In genomic region chr3:36460717-36461116, GRCm38 (mm10) we compare ENCODE assay signal across 19 mouse cellular contexts. TPM values are rescaled to one million over a fixed set of nuclear protein-coding genes. Genes with fewer than 3 reads are reported as not detected.
"Had no signal": no experiment of that assay in that cellular context is flagged by ENCODE, and none has a peak within 500 bp of the region (broad histone marks: within the 10 kb centered on the region; RNA-seq: fewer than 3 reads in every experiment).

No protein-coding gene starts in this region.

- H3K36me3 ChIP-seq: midbrain, embryonic 12.5 days; neural tube, embryonic 15.5 days had no signal

- H3K4me2 ChIP-seq: lung, embryonic 14.5 days; midbrain, embryonic 12.5 days; neural tube, embryonic 13.5 days; neural tube, embryonic 15.5 days had no signal

- H3K4me1 ChIP-seq: midbrain, embryonic 10.5 days; midbrain, embryonic 12.5 days; neural tube, embryonic 13.5 days; neural tube, embryonic 15.5 days had no signal

- H3K9me3 ChIP-seq: midbrain, embryonic 10.5 days; midbrain, embryonic 12.5 days; neural tube, embryonic 13.5 days; neural tube, embryonic 15.5 days had no signal

- ATAC-seq: midbrain, embryonic 16.5 days had no signal

- H3K9ac ChIP-seq: lung, embryonic 14.5 days; midbrain, embryonic 12.5 days; neural tube, embryonic 13.5 days; neural tube, embryonic 15.5 days had no signal

- H3K27me3 ChIP-seq: midbrain, embryonic 12.5 days; neural tube, embryonic 13.5 days; neural tube, embryonic 15.5 days had no signal

- H3K4me3 ChIP-seq: midbrain, embryonic 10.5 days; midbrain, embryonic 12.5 days; myocyte; neural tube, embryonic 13.5 days; neural tube, embryonic 15.5 days had no signal

- DNase-seq: lung, embryonic 14.5 days; lung, postnatal 10 days; lung, postnatal 4 days; midbrain, embryonic 14.5 days; retina, postnatal 1 day; right cerebral cortex, adult 18-20 months; right cerebral cortex, postnatal 25 days; right cerebral cortex, postnatal 4 days; spleen, adult 18-20 months; thymus, adult 18-20 months; thymus, postnatal 14 days; thymus, postnatal 36 days had no signal

- H3K27ac ChIP-seq: midbrain, embryonic 10.5 days; midbrain, embryonic 12.5 days; neural tube, embryonic 13.5 days; neural tube, embryonic 15.5 days had no signal

RNA-seq across cellular contexts. Expression of gene 1810062G17Rik, which starts 15.0 kb away (rescaled TPM):
- polyA plus RNA-seq: midbrain, embryonic 12.5 days; neural tube, embryonic 11.5 days had no signal
